Mouse (Mus musculus): ENCODE data around the gene Gpr108. TPM values are rescaled to one million over a fixed set of nuclear protein-coding genes. Genes with fewer than 3 reads are reported as not detected.
A peak's percentile ranks its signal among the peaks of the same experiment; 100 is the strongest.

Gene Gpr108
- polyA plus RNA-seq, 1 experiment from 2014 or later, result 12.0 TPM

- H3K4me3 ChIP-seq (replicated peaks), result no peak overlapping the region
- H3K36me3 ChIP-seq (replicated peaks), result peaks cover 11% of the 10 kb centered on the region; the same call in 1 of the 2 replicates
- no peak for ATAC-seq (ENCODE audit: insufficient read depth)
- no peak overlapping the region for H3K9ac ChIP-seq
- H3K4me2 ChIP-seq, result no peak overlapping the region
- no peaks in the 10 kb centered on the region; the same call in 1 of the 2 replicates for H3K27me3 ChIP-seq
- H3K27ac ChIP-seq (replicated peaks), result peak overlapping the region; percentile 61
- H3K9me3 ChIP-seq (replicated peaks), result no peaks in the 10 kb centered on the region
- WGBS (ENCODE audit: insufficient replicate concordance), result 46% methylated on average over 3 of the region's 3 CpGs
- peaks cover 43% of the 10 kb centered on the region for H3K4me1 ChIP-seq (replicated peaks)
Measured at GRCm38 (mm10) chr17:57228873-57229272, 19.4 kb downstream of the Gpr108 start.

GRCm38 (mm10) chr17:57228014-57228413 is 20.2 kb downstream of the Gpr108 start, which contains the start of gene C3:
Gene C3 (minus strand): TSS chr17:57228136.
- peak within 1 kb of the TSS; percentile 52 for H3K4me2 ChIP-seq
- peaks cover 50% of the 10 kb centered on the region for H3K4me1 ChIP-seq (replicated peaks)
- ATAC-seq (ENCODE audit: insufficient read depth), result peak; percentile 59
- no peaks in the 10 kb centered on the region for H3K9me3 ChIP-seq (replicated peaks)
- 0 out of 2 replicates have a peak within 1 kb of the TSS, but pooled peaks have one; percentile 18 for H3K9ac ChIP-seq
- H3K27ac ChIP-seq (replicated peaks), result peak within 1 kb of the TSS; percentile 61
- peak within 1 kb of the TSS; percentile 49 for H3K4me3 ChIP-seq (replicated peaks)
- no peaks in the 10 kb centered on the region; the same call in 1 of the 2 replicates for H3K27me3 ChIP-seq
- WGBS (ENCODE audit: insufficient replicate concordance), result 34% methylated on average over 3 of the region's 3 CpGs
- peaks cover 11% of the 10 kb centered on the region; the same call in 1 of the 2 replicates for H3K36me3 ChIP-seq (replicated peaks)

GRCm38 (mm10) chr17:57227468-57227867 is 20.8 kb downstream of the Gpr108 start:
- no peak for ATAC-seq (ENCODE audit: insufficient read depth)
- Histone ChIP-seq H3K36me3 (replicated peaks) (peaks cover 11% of the 10 kb centered on the region; the same call in 1 of the 2 replicates), H3K4me3 (replicated peaks) (peak overlapping the region; percentile 49), H3K4me2 (peak overlapping the region; percentile 52), H3K27ac (replicated peaks) (peak overlapping the region; percentile 61; the same call in 1 of the 2 replicates), H3K27me3 (no peaks in the 10 kb centered on the region; the same call in 1 of the 2 replicates), H3K4me1 (replicated peaks) (peaks cover 53% of the 10 kb centered on the region), H3K9ac (no peak overlapping the region), H3K9me3 (replicated peaks) (no peaks in the 10 kb centered on the region)
- WGBS (ENCODE audit: insufficient replicate concordance), result 61% methylated on average over 2 of the region's 2 CpGs

GRCm38 (mm10) chr17:57223313-57223712 is 24.9 kb downstream of the Gpr108 start:
- no peak for ATAC-seq (ENCODE audit: insufficient read depth)
- Histone ChIP-seq H3K4me2 (no peak overlapping the region), H3K27me3 (no peaks in the 10 kb centered on the region; the same call in 1 of the 2 replicates), H3K4me1 (replicated peaks) (peaks cover 35% of the 10 kb centered on the region), H3K9ac (no peak overlapping the region), H3K27ac (replicated peaks) (no peak overlapping the region), H3K9me3 (replicated peaks) (no peaks in the 10 kb centered on the region), H3K36me3 (replicated peaks) (peaks cover 29% of the 10 kb centered on the region), H3K4me3 (replicated peaks) (no peak overlapping the region)
- WGBS (ENCODE audit: insufficient replicate concordance), result 32% methylated on average over 9 of the region's 9 CpGs

- ATAC-seq (ENCODE audit: insufficient read depth), result no peak
- Histone ChIP-seq H3K27ac (replicated peaks) (no peak overlapping the region), H3K36me3 (replicated peaks) (peaks cover 36% of the 10 kb centered on the region), H3K9me3 (replicated peaks) (no peaks in the 10 kb centered on the region), H3K4me1 (replicated peaks) (peaks cover 35% of the 10 kb centered on the region), H3K27me3 (no peaks in the 10 kb centered on the region; the same call in 1 of the 2 replicates), H3K9ac (no peak overlapping the region), H3K4me3 (replicated peaks) (no peak overlapping the region), H3K4me2 (no peak overlapping the region)
- WGBS (ENCODE audit: insufficient replicate concordance), result 46% methylated on average over 4 of the region's 4 CpGs
Measured at GRCm38 (mm10) chr17:57221911-57222310, 26.3 kb downstream of the Gpr108 start.

GRCm38 (mm10) chr17:57219884-57220207 is 28.4 kb downstream of the Gpr108 start:
- ATAC-seq (ENCODE audit: insufficient read depth), result no peak
- H3K4me3 ChIP-seq (replicated peaks), result no peak overlapping the region
- no peaks in the 10 kb centered on the region for H3K9me3 ChIP-seq (replicated peaks)
- no peak overlapping the region for H3K9ac ChIP-seq
- peaks cover 29% of the 10 kb centered on the region for H3K4me1 ChIP-seq (replicated peaks)
- no peak overlapping the region for H3K27ac ChIP-seq (replicated peaks)
- WGBS (ENCODE audit: insufficient replicate concordance), result 16% methylated on average over 3 of the region's 3 CpGs
- peaks cover 34% of the 10 kb centered on the region for H3K36me3 ChIP-seq (replicated peaks)
- no peaks in the 10 kb centered on the region; the same call in 1 of the 2 replicates for H3K27me3 ChIP-seq
- H3K4me2 ChIP-seq, result no peak overlapping the region

- 23% methylated on average over 11 of the region's 11 CpGs for WGBS (ENCODE audit: insufficient replicate concordance)
- ATAC-seq (ENCODE audit: insufficient read depth), result no peak
- Histone ChIP-seq H3K27ac (replicated peaks) (no peak overlapping the region), H3K36me3 (replicated peaks) (peaks cover 31% of the 10 kb centered on the region), H3K4me1 (replicated peaks) (peaks cover 25% of the 10 kb centered on the region), H3K4me2 (no peak overlapping the region), H3K9ac (no peak overlapping the region), H3K4me3 (replicated peaks) (no peak overlapping the region), H3K9me3 (replicated peaks) (no peaks in the 10 kb centered on the region), H3K27me3 (no peaks in the 10 kb centered on the region; the same call in 1 of the 2 replicates)
Measured at GRCm38 (mm10) chr17:57219167-57219883, 28.9 kb downstream of the Gpr108 start.

GRCm38 (mm10) chr17:57218335-57218900 is 29.8 kb downstream of the Gpr108 start:
- no peak overlapping the region for H3K9ac ChIP-seq
- no peak overlapping the region for H3K4me2 ChIP-seq
- no peak overlapping the region for H3K27ac ChIP-seq (replicated peaks)
- no peak overlapping the region for H3K4me3 ChIP-seq (replicated peaks)
- H3K9me3 ChIP-seq (replicated peaks), result no peaks in the 10 kb centered on the region
- no peak for ATAC-seq (ENCODE audit: insufficient read depth)
- H3K36me3 ChIP-seq (replicated peaks), result peaks cover 30% of the 10 kb centered on the region
- H3K27me3 ChIP-seq, result no peaks in the 10 kb centered on the region
- WGBS (ENCODE audit: insufficient replicate concordance), result 68% methylated on average over 11 of the region's 12 CpGs
- peaks cover 15% of the 10 kb centered on the region for H3K4me1 ChIP-seq (replicated peaks)

- WGBS (ENCODE audit: insufficient replicate concordance), result 34% methylated on average over 13 of the region's 13 CpGs
- H3K27ac ChIP-seq (replicated peaks), result no peak overlapping the region
- H3K4me2 ChIP-seq, result no peak overlapping the region
- H3K4me3 ChIP-seq (replicated peaks), result no peak overlapping the region
- no peaks in the 10 kb centered on the region for H3K9me3 ChIP-seq (replicated peaks)
- no peaks in the 10 kb centered on the region for H3K27me3 ChIP-seq
- no peak overlapping the region for H3K9ac ChIP-seq
- peaks cover 7% of the 10 kb centered on the region for H3K4me1 ChIP-seq (replicated peaks)
- H3K36me3 ChIP-seq (replicated peaks), result peaks cover 37% of the 10 kb centered on the region
- ATAC-seq (ENCODE audit: insufficient read depth), result no peak
Measured at GRCm38 (mm10) chr17:57214676-57215387, 33.4 kb downstream of the Gpr108 start.

GRCm38 (mm10) chr17:57211501-57211900 is 36.7 kb downstream of the Gpr108 start:
- 0 out of 2 replicates have a peak, but pooled peaks have one; percentile 20 for ATAC-seq (ENCODE audit: insufficient read depth)
- peaks cover 46% of the 10 kb centered on the region for H3K36me3 ChIP-seq (replicated peaks)
- H3K27me3 ChIP-seq, result no peaks in the 10 kb centered on the region
- no peak overlapping the region for H3K9ac ChIP-seq
- H3K4me3 ChIP-seq (replicated peaks), result no peak overlapping the region
- H3K9me3 ChIP-seq (replicated peaks), result no peaks in the 10 kb centered on the region
- WGBS (ENCODE audit: insufficient replicate concordance), result 58% methylated on average over 9 of the region's 9 CpGs
- no peaks in the 10 kb centered on the region for H3K4me1 ChIP-seq (replicated peaks)
- no peak overlapping the region for H3K4me2 ChIP-seq
- H3K27ac ChIP-seq (replicated peaks), result no peak overlapping the region

- no peaks in the 10 kb centered on the region for H3K9me3 ChIP-seq (replicated peaks)
- no peak for ATAC-seq (ENCODE audit: insufficient read depth)
- no peak overlapping the region for H3K4me3 ChIP-seq (replicated peaks)
- H3K36me3 ChIP-seq (replicated peaks), result peaks cover 61% of the 10 kb centered on the region
- H3K4me2 ChIP-seq, result no peak overlapping the region
- H3K4me1 ChIP-seq (replicated peaks), result peaks cover 9% of the 10 kb centered on the region; the same call in 1 of the 2 replicates
- no peak overlapping the region for H3K9ac ChIP-seq
- H3K27me3 ChIP-seq, result no peaks in the 10 kb centered on the region
- no peak overlapping the region for H3K27ac ChIP-seq (replicated peaks)
- WGBS (ENCODE audit: insufficient replicate concordance), result 30% methylated on average over 4 of the region's 4 CpGs
Measured at GRCm38 (mm10) chr17:57209330-57209729, 38.9 kb downstream of the Gpr108 start.

Measured in liver, embryonic 15.5 days (tissue).